Mouse (Mus musculus) MEL (cell line): Measurements from ENCODE around the gene Zscan2. TPM values are rescaled to one million over a fixed set of nuclear protein-coding genes. Genes with fewer than 3 reads are reported as not detected.
A peak's percentile ranks its signal among the peaks of the same experiment; 100 is the strongest.

Experiments
- DNase-seq: peaks from one replicate; pipeline ENCODE4 v3.0.0; 2011; ENCODE audit warnings: low read depth, low spot score
- H3K27ac ChIP-seq: 2 replicates; pipeline ENCODE4 v1.5.1; 2012; ENCODE audit warnings: low read depth, mild to moderate bottlenecking, control low read depth, low read length, moderate library complexity; ENCODE audit not compliant: control insufficient read depth
- H3K27me3 ChIP-seq, 2 experiments: fragments of 150-350 bp in 1 of 2; sonication (generic) in 1 of 2; 2 replicates each; pipeline ENCODE4 v1.6.1; 2012; ENCODE audit warnings: low read length in 2 of 2, mild to moderate bottlenecking in 2 of 2, improper control_type of control experiment in 1 of 2, moderate library complexity in 1 of 2; ENCODE audit not compliant: insufficient read depth in 2 of 2, control insufficient read depth in 1 of 2
- H3K36me3 ChIP-seq, 2 experiments: 2 replicates each; pipeline ENCODE4 v1.6.1; 2012 to 2014; ENCODE audit warnings: low read length in 2 of 2, improper control_type of control experiment in 1 of 2, inconsistent platforms in 1 of 2, mild to moderate bottlenecking in 1 of 2; ENCODE audit not compliant: insufficient read depth in 2 of 2, control insufficient read depth in 1 of 2
- H3K4me1 ChIP-seq, 2 experiments: fragments of 150-350 bp in 1 of 2; sonication (generic) in 1 of 2; 2 replicates each; pipeline ENCODE4 v1.6.1; 2012; ENCODE audit warnings: low read length in 2 of 2, improper control_type of control experiment in 1 of 2, mild to moderate bottlenecking in 1 of 2; ENCODE audit not compliant: insufficient read depth in 2 of 2, control insufficient read depth in 1 of 2
- H3K4me3 ChIP-seq, 2 experiments: fragments of 150-350 bp in 1 of 2; sonication (generic) in 1 of 2; 2 replicates each; pipeline ENCODE4 v1.5.1; 2012; ENCODE audit warnings: low read depth in 2 of 2, low read length in 2 of 2, mild to moderate bottlenecking in 2 of 2, moderate library complexity in 2 of 2, control low read depth in 1 of 2, improper control_type of control experiment in 1 of 2; ENCODE audit not compliant: control insufficient read depth in 1 of 2, insufficient read depth in 1 of 2
- H3K79me2 ChIP-seq: 2 replicates; pipeline ENCODE4 v1.6.1; 2012; ENCODE audit warnings: mild to moderate bottlenecking, low read length, moderate library complexity; ENCODE audit not compliant: control insufficient read depth, poor library complexity, insufficient read depth
- H3K9ac ChIP-seq: 2 replicates; pipeline ENCODE4 v1.6.1; 2012; ENCODE audit warnings: low read depth, mild to moderate bottlenecking, control low read depth, low read length, moderate library complexity; ENCODE audit not compliant: control insufficient read depth, poor library complexity, severe bottlenecking
- H3K9me3 ChIP-seq: fragments of 150-350 bp; sonication (generic); replicated peaks from 2 replicates; pipeline ENCODE4 v1.6.1; 2012; ENCODE audit warnings: mild to moderate bottlenecking, low read length, improper control_type of control experiment, moderate library complexity; ENCODE audit not compliant: insufficient read depth
- CHD1 ChIP-seq: IDR thresholded peaks from 2 replicates; pipeline ENCODE4 v1.6.1; 2012; ENCODE audit warnings: low read depth, mild to moderate bottlenecking, inconsistent platforms, low read length, improper control_type of control experiment
- EP300 ChIP-seq, 2 experiments: IDR thresholded peaks; 2 replicates each; pipeline ENCODE4 v1.6.1; 2011; ENCODE audit warnings: improper control_type of control experiment in 2 of 2, low read length in 2 of 2, low read depth in 1 of 2, mild to moderate bottlenecking in 1 of 2
- ETS1 ChIP-seq: IDR thresholded peaks from 2 replicates; pipeline ENCODE4 v1.6.1; 2012; ENCODE audit warnings: low read depth, mild to moderate bottlenecking, inconsistent platforms, low read length, improper control_type of control experiment, moderate library complexity
- JUND ChIP-seq: IDR thresholded peaks from 2 replicates; pipeline ENCODE4 v1.6.1; 2011; ENCODE audit warnings: low read depth, mild to moderate bottlenecking, improper control_type of control experiment, low read length
- KAT2A ChIP-seq: conservative IDR thresholded peaks from 2 replicates; pipeline ENCODE4 v1.6.1; 2012; ENCODE audit warnings: low read depth, low read length, improper control_type of control experiment, inconsistent platforms
- MEF2A ChIP-seq: IDR thresholded peaks from 2 replicates; pipeline ENCODE4 v1.6.1; 2014; ENCODE audit warnings: low read depth, mild to moderate bottlenecking, inconsistent platforms, low read length, improper control_type of control experiment; ENCODE audit not compliant: poor library complexity, insufficient replicate concordance, severe bottlenecking; ENCODE audit errors: extremely low read depth
- MXI1 ChIP-seq: IDR thresholded peaks from 2 replicates; pipeline ENCODE4 v1.6.1; 2011; ENCODE audit warnings: mild to moderate bottlenecking, low read depth, low read length, improper control_type of control experiment
- MYB ChIP-seq: IDR thresholded peaks from 2 replicates; pipeline ENCODE4 v1.6.1; 2011; ENCODE audit warnings: mild to moderate bottlenecking, low read depth, low read length, improper control_type of control experiment
- NRF1 ChIP-seq: IDR thresholded peaks from 2 replicates; pipeline ENCODE4 v1.6.1; 2014; ENCODE audit warnings: low read depth, mild to moderate bottlenecking, inconsistent platforms, low read length, improper control_type of control experiment, moderate library complexity; ENCODE audit not compliant: poor library complexity, insufficient read depth, severe bottlenecking
- POLR2AphosphoS5 ChIP-seq: IDR thresholded peaks from 2 replicates; pipeline ENCODE4 v1.6.1; 2012; ENCODE audit warnings: low read depth, borderline replicate concordance, mild to moderate bottlenecking, inconsistent platforms, low read length, moderate library complexity, mixed read lengths
- RCOR1 ChIP-seq: IDR thresholded peaks from 2 replicates; pipeline ENCODE4 v1.6.1; 2012; ENCODE audit warnings: low read depth, mild to moderate bottlenecking, inconsistent platforms, low read length, improper control_type of control experiment
- SIN3A ChIP-seq: IDR thresholded peaks from 2 replicates; pipeline ENCODE4 v1.6.1; 2012; ENCODE audit warnings: low read length, improper control_type of control experiment, inconsistent platforms
- USF2 ChIP-seq, 2 experiments: IDR thresholded peaks; 2 replicates each; pipeline ENCODE4 v1.6.1; 2011 to 2012; ENCODE audit warnings: improper control_type of control experiment in 2 of 2, low read length in 2 of 2, borderline replicate concordance in 1 of 2, inconsistent platforms in 1 of 2, low read depth in 1 of 2, mild to moderate bottlenecking in 1 of 2; ENCODE audit not compliant: insufficient read depth in 1 of 2
- polyA plus RNA-seq, 2 experiments: library from polyadenylated mRNA; stranded (reverse) in 1 of 2; unstranded in 1 of 2; fragments of >175 nt in 1 of 2; fragments of >200 nt in 1 of 2; gene quantifications; 2 replicates each; pipeline versions ENCODE4 v1.2.1 to v1.2.4; 2012; ENCODE audit warnings: low replicate concordance in 2 of 2, low read depth in 1 of 2; ENCODE audit not compliant: insufficient read length in 2 of 2, insufficient read depth in 1 of 2, missing spikeins in 1 of 2
- total RNA-seq: library from RNA; depleted of rRNA; stranded (reverse); fragments of 300-350 nt; gene quantifications from 2 replicates; pipeline ENCODE4 v1.2.3, GENCODE M21; 2012

The Zscan2 gene
- total and polyA plus RNA-seq, 3 experiments, result 1.2 to 2.4 TPM; not detected in 1

DNA sequence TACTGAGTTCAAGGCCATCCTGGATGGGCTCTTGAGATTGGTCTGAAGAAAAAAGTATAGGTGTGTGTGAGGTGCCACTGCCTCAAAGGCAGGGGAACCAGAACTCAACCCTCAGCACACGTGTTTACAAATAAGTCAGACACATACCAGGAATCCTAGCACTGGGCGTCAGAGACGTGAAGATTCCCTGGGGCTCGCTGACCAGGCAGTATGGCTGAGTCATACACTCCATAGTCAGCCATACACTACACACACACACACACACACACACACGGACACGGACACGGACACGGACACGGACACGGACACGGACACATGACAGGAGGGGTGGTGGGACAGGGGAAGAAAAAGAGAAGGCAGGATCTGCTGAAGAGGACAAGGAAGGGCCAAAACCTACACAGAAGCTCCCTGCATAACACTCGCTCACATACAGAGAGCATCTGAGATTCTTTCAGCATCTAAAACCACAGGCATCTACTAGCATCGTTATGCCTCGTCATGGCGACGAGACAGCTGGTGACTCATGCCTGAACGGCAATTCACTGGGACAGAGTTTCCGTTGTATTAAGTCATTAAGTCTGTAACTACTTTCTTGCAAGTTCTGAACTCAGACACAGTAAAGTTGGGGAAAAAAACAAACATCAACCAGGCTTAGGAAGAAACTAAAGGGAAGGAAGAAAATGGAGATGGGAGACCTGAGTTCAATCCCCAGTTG lies 32.4 kb upstream of the Zscan2 start:
- TF ChIP-seq MEF2A (no peak), KAT2A (no peak), RCOR1 (0 out of 2 replicates have a peak, but pooled peaks have one; percentile 14), POLR2AphosphoS5 (no peak), JUND (peak; percentile 84; the same call in 1 of the 2 replicates), ETS1 (peak; percentile 79; the same call in 1 of the 2 replicates), MYB (peak; percentile 52; the same call in 1 of the 2 replicates), EP300 (IDR thresholded peaks at IDR 0.05; ENCODE audit: low read depth in 1 of 2, low read length in 2 of 2) (peak; percentile 48 to 58; a peak in 3 of 4 replicates), SIN3A (peak; percentile 72), CHD1 (no peak), USF2 (IDR thresholded peaks at IDR 0.05; ENCODE audit: borderline replicate concordance in 1 of 2, insufficient read depth in 1 of 2, low read depth in 1 of 2, low read length in 2 of 2) (no peak)
- TF ChIP-seq, all 39 proteins: peak for 6
- Histone ChIP-seq H3K9me3 (no peaks in the 10 kb centered on the region), H3K4me3 (peak overlapping the region in 1 of 2 experiments; percentile 12; a peak in 1 of 4 replicates), H3K36me3 (peaks cover 0 to 21% of the 10 kb centered on the region in 2 experiments; a peak in 2 of 4 replicates), H3K79me2 (no peaks in the 10 kb centered on the region; the same call in 1 of the 2 replicates), H3K9ac (peak overlapping the region; percentile 23; the same call in 1 of the 2 replicates), H3K27me3 (no peaks in the 10 kb centered on the region), H3K27ac (peak overlapping the region; percentile 70), H3K4me1 (peaks cover 12 to 26% of the 10 kb centered on the region in 2 experiments)
- peak; percentile 83 for DNase-seq

DNA sequence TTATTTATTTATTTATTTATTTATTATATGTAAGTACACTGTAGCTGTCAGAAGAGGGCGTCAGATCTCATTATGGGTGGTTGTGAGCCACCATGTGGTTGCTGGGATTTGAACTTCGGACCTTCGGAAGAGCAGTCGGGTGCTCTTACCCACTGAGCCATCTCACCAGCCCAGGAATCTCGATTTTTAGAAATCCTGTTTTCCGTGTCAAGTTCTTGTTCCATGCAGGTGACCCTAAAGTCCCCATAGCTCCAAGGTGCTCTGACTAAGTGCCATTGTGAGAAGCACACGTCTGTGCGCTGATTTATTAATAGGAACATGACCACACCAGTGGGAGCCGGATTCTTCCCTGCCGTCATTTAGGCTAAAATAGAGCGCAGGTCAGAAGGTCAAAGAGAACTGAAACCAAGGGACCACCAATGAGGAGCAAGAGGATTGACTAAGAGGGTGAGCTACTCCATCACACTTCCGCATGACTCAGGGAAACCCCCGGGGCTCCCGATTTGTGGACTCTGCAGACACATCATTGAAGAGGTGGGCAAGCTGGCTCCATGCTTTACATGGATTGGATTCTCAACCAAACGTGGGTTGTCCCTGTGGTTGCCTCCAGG lies 30.4 kb upstream of the Zscan2 start:
- Histone ChIP-seq H3K4me3 (no peak overlapping the region), H3K9ac (no peak overlapping the region), H3K4me1 (peaks cover 7 to 21% of the 10 kb centered on the region in 2 experiments), H3K36me3 (peaks cover 0 to 14% of the 10 kb centered on the region in 2 experiments; a peak in 2 of 4 replicates), H3K27ac (no peak overlapping the region), H3K27me3 (no peaks in the 10 kb centered on the region), H3K79me2 (no peaks in the 10 kb centered on the region), H3K9me3 (no peaks in the 10 kb centered on the region)
- no peak for TF ChIP-seq NRF1
- TF ChIP-seq POLR2AphosphoS5, result no peak
- no peak for TF ChIP-seq MXI1
- DNase-seq, result no peak
